Mouse (Mus musculus) bone marrow macrophage, adult 2 months (primary cell): Measurements from ENCODE around the gene Ndufa6.

ENCODE experiments used
- CTCF ChIP-seq: IDR thresholded peaks from 2 replicates; pipeline ENCODE4 v1.5.1; 2012; ENCODE audit warnings: low read depth, mild to moderate bottlenecking, low read length, moderate library complexity
- POLR2A ChIP-seq: IDR thresholded peaks from 2 replicates; pipeline ENCODE4 v1.6.1; 2012; ENCODE audit warnings: mild to moderate bottlenecking, low read depth, low read length, borderline replicate concordance

DNA sequence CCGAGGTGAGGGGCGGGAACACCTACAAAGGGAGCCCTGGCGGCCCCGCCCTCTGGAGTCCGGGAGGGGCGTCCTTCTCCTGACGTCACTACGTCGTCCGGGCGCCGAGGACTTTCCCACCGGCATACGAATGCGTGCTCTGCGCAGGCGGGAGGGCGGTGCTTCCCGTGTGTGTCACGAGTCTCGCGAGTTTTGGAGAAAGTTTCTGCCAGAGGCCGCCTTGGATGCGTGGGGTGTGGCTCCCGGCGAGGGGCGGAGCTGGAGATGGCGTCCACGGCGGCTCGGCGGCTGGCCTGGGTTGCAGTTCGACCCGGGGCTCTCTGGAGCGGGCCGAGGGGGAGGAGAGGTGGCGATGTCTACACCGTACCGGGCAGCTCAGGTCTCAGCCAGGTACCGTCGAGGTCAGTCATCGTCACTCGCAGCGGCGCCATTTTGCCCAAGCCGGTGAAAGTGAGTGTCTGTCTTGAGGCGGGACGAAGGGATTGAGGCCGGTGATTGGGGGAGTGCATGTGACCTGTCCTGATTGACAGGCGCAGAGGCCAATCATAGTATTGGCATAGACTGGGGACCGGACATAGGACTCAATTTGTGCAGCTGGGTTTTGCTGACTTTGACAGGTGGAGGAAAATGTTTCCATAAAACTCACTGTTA lies 8.2 kb downstream of the Ndufa6 start:
- TF ChIP-seq CTCF (no peak), POLR2A (no peak)
